Mouse (Mus musculus) limb, embryonic 11.5 days (tissue): ENCODE results near the gene Sardh. TPM values are rescaled to one million over a fixed set of nuclear protein-coding genes. Genes with fewer than 3 reads are reported as not detected.
A peak's percentile ranks its signal among the peaks of the same experiment; 100 is the strongest.

Experiments
- ATAC-seq: fragments of 200-750 bp; cut with Nextera tagmentation; 2 replicates; pipeline ENCODE4 v1.8.0; 2017; ENCODE audit warnings: low read depth; ENCODE audit not compliant: insufficient number of reproducible peaks, low FRiP score, low TSS enrichment
- DNase-seq: peaks from one replicate; pipeline ENCODE4 v3.0.0-alpha.2; 2015; ENCODE audit warnings: low spot score
- H3K27ac ChIP-seq: fragments of 300-500 bp; sonication (generic); replicated peaks from 2 replicates; pipeline ENCODE4 v1.5.1; 2014; ENCODE audit warnings: low read depth, mild to moderate bottlenecking, low read length
- H3K27me3 ChIP-seq: fragments of 300-500 bp; sonication (generic); 2 replicates; pipeline ENCODE4 v1.6.1; 2014; ENCODE audit warnings: mild to moderate bottlenecking, low read length, mixed read lengths; ENCODE audit not compliant: control insufficient read depth, insufficient read depth
- H3K36me3 ChIP-seq: fragments of 300-500 bp; sonication (generic); 2 replicates; pipeline ENCODE4 v1.6.1; 2014; ENCODE audit warnings: mild to moderate bottlenecking, low read length, moderate library complexity, mixed read lengths; ENCODE audit not compliant: control insufficient read depth, insufficient read depth
- H3K4me1 ChIP-seq: fragments of 300-500 bp; sonication (generic); 2 replicates; pipeline ENCODE4 v1.6.1; 2014; ENCODE audit warnings: low read length, mixed read lengths; ENCODE audit not compliant: control insufficient read depth, insufficient read depth
- H3K4me2 ChIP-seq: fragments of 300-500 bp; sonication (generic); 2 replicates; pipeline ENCODE4 v1.6.1; 2014; ENCODE audit warnings: low read depth, mild to moderate bottlenecking, moderate library complexity; ENCODE audit not compliant: severe bottlenecking
- H3K4me3 ChIP-seq: fragments of 300-500 bp; sonication (generic); 2 replicates; pipeline ENCODE4 v1.5.1; 2014; ENCODE audit warnings: low read depth, low read length
- H3K9ac ChIP-seq: fragments of 300-500 bp; sonication (generic); 2 replicates; pipeline ENCODE4 v1.6.1; 2014; ENCODE audit warnings: mild to moderate bottlenecking, low read length
- H3K9me3 ChIP-seq: fragments of 300-500 bp; sonication (generic); 2 replicates; pipeline ENCODE4 v1.6.1; 2016; ENCODE audit warnings: low read length; ENCODE audit not compliant: control insufficient read depth
- WGBS: fragments of 180-500 bp; shearing (Covaris S2); extraction: QIAGEN DNeasy Blood & Tissue Kit; methylation state at CpG from one replicate; pipeline ENCODE4 v1.1.7; 2014; 5-methylcytosine and 5-hydroxymethylcytosine counted together
- polyA plus RNA-seq: library from polyadenylated mRNA; unstranded; fragments of >200 nt; fragmentation: Nextera tagmentation; extraction: Ambion mirVana; gene quantifications from 2 replicates; pipeline ENCODE4 v1.2.1, GENCODE M21; 2014

The Sardh gene
- polyA plus RNA-seq, 1 experiment from 2014 or later: 3.5 TPM

- ATAC-seq (no peak; the same call in 1 of the 2 replicates), DNase-seq (peak; percentile 84)
- 14% methylated on average over 3 of the region's 3 CpGs for WGBS
- Histone ChIP-seq H3K9ac (no peak overlapping the region), H3K9me3 (no peaks in the 10 kb centered on the region), H3K4me2 (no peak overlapping the region), H3K4me3 (no peak overlapping the region), H3K27me3 (no peaks in the 10 kb centered on the region), H3K36me3 (no peaks in the 10 kb centered on the region), H3K4me1 (peaks cover 3% of the 10 kb centered on the region; the same call in 1 of the 2 replicates), H3K27ac (no peak overlapping the region)
Observed at GRCm38 (mm10) chr2:27235729-27236128, 12.4 kb downstream of the Sardh start.

GRCm38 (mm10) chr2:27232376-27232775 lies 15.8 kb downstream of the Sardh start:
- Histone ChIP-seq H3K4me2 (no peak overlapping the region), H3K4me1 (peaks cover 3% of the 10 kb centered on the region; the same call in 1 of the 2 replicates), H3K27ac (no peak overlapping the region), H3K4me3 (no peak overlapping the region), H3K9ac (no peak overlapping the region), H3K36me3 (no peaks in the 10 kb centered on the region), H3K27me3 (no peaks in the 10 kb centered on the region), H3K9me3 (no peaks in the 10 kb centered on the region)
- DNase-seq: no peak
- no peak for ATAC-seq
- WGBS: 31% methylated on average over 7 of the region's 7 CpGs

GRCm38 (mm10) chr2:27229481-27230105 lies 18.5 kb downstream of the Sardh start:
- peaks cover 11% of the 10 kb centered on the region; the same call in 1 of the 2 replicates for H3K4me1 ChIP-seq
- no peak overlapping the region for H3K27ac ChIP-seq
- H3K36me3 ChIP-seq: no peaks in the 10 kb centered on the region
- no peak overlapping the region for H3K9ac ChIP-seq
- H3K4me2 ChIP-seq: no peak overlapping the region
- no peaks in the 10 kb centered on the region for H3K9me3 ChIP-seq
- no peak for DNase-seq
- no peak overlapping the region for H3K4me3 ChIP-seq
- WGBS: 78% methylated on average over 2 of the region's 2 CpGs
- no peak for ATAC-seq
- H3K27me3 ChIP-seq: no peaks in the 10 kb centered on the region

GRCm38 (mm10) chr2:27228809-27229480 lies 19.2 kb downstream of the Sardh start:
- Histone ChIP-seq H3K9me3 (no peaks in the 10 kb centered on the region), H3K27me3 (no peaks in the 10 kb centered on the region), H3K36me3 (no peaks in the 10 kb centered on the region), H3K4me1 (peaks cover 11% of the 10 kb centered on the region; the same call in 1 of the 2 replicates), H3K27ac (no peak overlapping the region), H3K4me2 (no peak overlapping the region), H3K9ac (peak overlapping the region; percentile 7; the same call in 1 of the 2 replicates), H3K4me3 (no peak overlapping the region)
- 78% methylated on average over 5 of the region's 5 CpGs for WGBS
- ATAC-seq (no peak), DNase-seq (no peak)

- H3K27ac ChIP-seq: no peak overlapping the region
- WGBS: 68% methylated on average over 7 of the region's 7 CpGs
Observed at GRCm38 (mm10) chr2:27226572-27226971, 21.6 kb downstream of the Sardh start.

GRCm38 (mm10) chr2:27223012-27223421 lies 25.1 kb downstream of the Sardh start:
- WGBS: 85% methylated on average over 7 of the region's 7 CpGs
- H3K36me3 ChIP-seq: no peaks in the 10 kb centered on the region
- 0 out of 2 replicates have a peak, but pooled peaks cover 8% of the 10 kb centered on the region for H3K4me1 ChIP-seq
- H3K4me2 ChIP-seq: no peak overlapping the region
- ATAC-seq (no peak), DNase-seq (no peak)
- H3K9me3 ChIP-seq: 0 out of 2 replicates have a peak, but pooled peaks cover 2% of the 10 kb centered on the region
- no peak overlapping the region for H3K27ac ChIP-seq
- no peak overlapping the region for H3K9ac ChIP-seq
- no peak overlapping the region for H3K4me3 ChIP-seq
- no peaks in the 10 kb centered on the region for H3K27me3 ChIP-seq

More at GRCm38 (mm10) chr2:27226572-27226971, 21.6 kb downstream of the Sardh start:
- Histone ChIP-seq H3K4me3 (no peak overlapping the region), H3K9me3 (0 out of 2 replicates have a peak, but pooled peaks cover 2% of the 10 kb centered on the region), H3K27me3 (no peaks in the 10 kb centered on the region), H3K4me2 (no peak overlapping the region), H3K9ac (no peak overlapping the region), H3K4me1 (0 out of 2 replicates have a peak, but pooled peaks cover 8% of the 10 kb centered on the region), H3K36me3 (no peaks in the 10 kb centered on the region)
- ATAC-seq: no peak
- DNase-seq: no peak

- DNase-seq (no peak), ATAC-seq (no peak)
- Histone ChIP-seq H3K4me3 (no peak overlapping the region), H3K27me3 (no peaks in the 10 kb centered on the region), H3K27ac (no peak overlapping the region), H3K9me3 (0 out of 2 replicates have a peak, but pooled peaks cover 2% of the 10 kb centered on the region), H3K9ac (no peak overlapping the region), H3K4me1 (peaks cover 6% of the 10 kb centered on the region; the same call in 1 of the 2 replicates), H3K4me2 (no peak overlapping the region), H3K36me3 (no peaks in the 10 kb centered on the region)
- WGBS: 77% methylated on average over 8 of the region's 8 CpGs
Observed at GRCm38 (mm10) chr2:27218569-27218968, 29.6 kb downstream of the Sardh start.

GRCm38 (mm10) chr2:27218121-27218544 lies 30.0 kb downstream of the Sardh start:
- ATAC-seq: no peak
- DNase-seq: no peak

More at GRCm38 (mm10) chr2:27218121-27218544, 30.0 kb downstream of the Sardh start:
- Histone ChIP-seq H3K9me3 (no peaks in the 10 kb centered on the region), H3K36me3 (no peaks in the 10 kb centered on the region), H3K4me1 (peaks cover 6% of the 10 kb centered on the region; the same call in 1 of the 2 replicates), H3K27me3 (no peaks in the 10 kb centered on the region), H3K9ac (no peak overlapping the region), H3K27ac (no peak overlapping the region), H3K4me3 (no peak overlapping the region), H3K4me2 (no peak overlapping the region)
- WGBS: 82% methylated on average over 2 of the region's 2 CpGs
